Mouse (Mus musculus) CH12.LX (cell line): Measurements from ENCODE around the gene 4933417A18Rik.

Experiments
- BHLHE40 ChIP-seq: IDR thresholded peaks from 2 replicates; pipeline ENCODE4 v1.6.1; 2011; ENCODE audit warnings: mild to moderate bottlenecking, low read depth, low read length, improper control_type of control experiment
- CHD2 ChIP-seq: IDR thresholded peaks from 2 replicates; pipeline ENCODE4 v1.6.1; 2011; ENCODE audit warnings: low read length, improper control_type of control experiment
- CTCF ChIP-seq, 2 experiments: IDR thresholded peaks in 1 of 2; conservative IDR thresholded peaks in 1 of 2; 2 replicates each; pipeline ENCODE4 v1.5.1; 2011 to 2012; ENCODE audit warnings: low read depth in 2 of 2, low read length in 2 of 2, improper control_type of control experiment in 1 of 2, inconsistent platforms in 1 of 2, mild to moderate bottlenecking in 1 of 2, moderate library complexity in 1 of 2
- E2F4 ChIP-seq: IDR thresholded peaks from 2 replicates; pipeline ENCODE4 v1.6.1; 2011; ENCODE audit warnings: low read depth, low read length, improper control_type of control experiment; ENCODE audit not compliant: insufficient replicate concordance
- HCFC1 ChIP-seq: IDR thresholded peaks from 2 replicates; pipeline ENCODE4 v1.6.1; 2012; ENCODE audit warnings: low read depth, mild to moderate bottlenecking, inconsistent platforms, low read length, improper control_type of control experiment
- KAT2A ChIP-seq: IDR thresholded peaks from 2 replicates; pipeline ENCODE4 v1.6.1; 2012; ENCODE audit warnings: low read length, improper control_type of control experiment, inconsistent platforms; ENCODE audit not compliant: insufficient replicate concordance
- MAFK ChIP-seq: IDR thresholded peaks from 2 replicates; pipeline ENCODE4 v1.6.1; 2011; ENCODE audit warnings: low read length, improper control_type of control experiment; ENCODE audit not compliant: insufficient replicate concordance
- MAX ChIP-seq: IDR thresholded peaks from 2 replicates; pipeline ENCODE4 v1.6.1; 2011; ENCODE audit warnings: low read length, improper control_type of control experiment
- NRF1 ChIP-seq: IDR thresholded peaks from 2 replicates; pipeline ENCODE4 v1.6.1; 2014; ENCODE audit warnings: low read depth, mild to moderate bottlenecking, inconsistent platforms, low read length, improper control_type of control experiment, moderate library complexity
- POLR2A ChIP-seq: IDR thresholded peaks from 2 replicates; pipeline ENCODE4 v1.6.1; 2011; ENCODE audit warnings: low read depth, mild to moderate bottlenecking, improper control_type of control experiment, low read length
- SIN3A ChIP-seq: IDR thresholded peaks from 2 replicates; pipeline ENCODE4 v1.6.1; 2012; ENCODE audit warnings: low read length, improper control_type of control experiment, inconsistent platforms
- TCF12 ChIP-seq: IDR thresholded peaks from 2 replicates; pipeline ENCODE4 v1.6.1; 2014; ENCODE audit warnings: low read depth, mild to moderate bottlenecking, inconsistent platforms, low read length, improper control_type of control experiment
- UBTF ChIP-seq: IDR thresholded peaks from 2 replicates; pipeline ENCODE4 v1.6.1; 2012; ENCODE audit warnings: low read depth, mild to moderate bottlenecking, inconsistent platforms, low read length, improper control_type of control experiment, moderate library complexity

GRCm38 (mm10) chr13:34916520-34917167 lies 7.6 kb upstream of the 4933417A18Rik start:
- TF ChIP-seq SIN3A (no peak), E2F4 (no peak), KAT2A (no peak), HCFC1 (no peak), CHD2 (no peak), CTCF (conservative IDR thresholded peaks at IDR 0.05 in 1 of 2, IDR thresholded peaks at IDR 0.05 in 1 of 2; ENCODE audit: low read depth in 2 of 2, low read length in 2 of 2) (no peak), NRF1 (no peak), MAFK (no peak), BHLHE40 (no peak), MAX (no peak), POLR2A (no peak), TCF12 (no peak), UBTF (no peak)
